Mouse (Mus musculus): ENCODE measurements around the gene Galnt10. TPM values are rescaled to one million over a fixed set of nuclear protein-coding genes. Genes with fewer than 3 reads are reported as not detected.
A peak's percentile ranks its signal among the peaks of the same experiment; 100 is the strongest.
"Not testable (repeated sequence)": the region's sequence is repeated elsewhere in the genome, so short reads cannot be mapped to it uniquely, and the experiment has no call there.

Galnt10 gene
- polyA plus RNA-seq, 1 experiment from 2014 or later, result 18.4 TPM

- Histone ChIP-seq H3K4me1 (no peaks in the 10 kb centered on the region), H3K4me2 (replicated peaks) (no peak overlapping the region), H3K27me3 (replicated peaks) (no peaks in the 10 kb centered on the region), H3K4me3 (no peak overlapping the region), H3K27ac (no peak overlapping the region), H3K9ac (no peak overlapping the region), H3K9me3 (no peaks in the 10 kb centered on the region), H3K36me3 (peaks cover 57% of the 10 kb centered on the region)
- ATAC-seq (ENCODE audit: low FRiP score, low read depth), result no peak
- 95% methylated on average over 17 of the region's 17 CpGs for WGBS
Observed at GRCm38 (mm10) chr11:57809017-57809731, 163.9 kb downstream of the Galnt10 start.

- no peak overlapping the region for H3K27ac ChIP-seq
- no peaks in the 10 kb centered on the region for H3K9me3 ChIP-seq
- 96% methylated on average over 8 of the region's 8 CpGs for WGBS
- no peaks in the 10 kb centered on the region for H3K4me1 ChIP-seq
- H3K9ac ChIP-seq, result no peak overlapping the region
- no peak overlapping the region for H3K4me2 ChIP-seq (replicated peaks)
- no peaks in the 10 kb centered on the region for H3K27me3 ChIP-seq (replicated peaks)
- no peak for ATAC-seq (ENCODE audit: low FRiP score, low read depth)
- H3K4me3 ChIP-seq, result no peak overlapping the region
- peaks cover 57% of the 10 kb centered on the region for H3K36me3 ChIP-seq
Observed at GRCm38 (mm10) chr11:57809732-57810098, 164.5 kb downstream of the Galnt10 start.

GRCm38 (mm10) chr11:57811006-57811405 lies 165.8 kb downstream of the Galnt10 start:
- no peak for ATAC-seq (ENCODE audit: low FRiP score, low read depth)
- Histone ChIP-seq H3K27me3 (replicated peaks) (no peaks in the 10 kb centered on the region), H3K4me1 (no peaks in the 10 kb centered on the region), H3K9me3 (no peaks in the 10 kb centered on the region), H3K27ac (no peak overlapping the region), H3K4me2 (replicated peaks) (no peak overlapping the region), H3K36me3 (peaks cover 57% of the 10 kb centered on the region), H3K9ac (no peak overlapping the region), H3K4me3 (no peak overlapping the region)
- WGBS, result 90% methylated on average over 7 of the region's 7 CpGs

DNA sequence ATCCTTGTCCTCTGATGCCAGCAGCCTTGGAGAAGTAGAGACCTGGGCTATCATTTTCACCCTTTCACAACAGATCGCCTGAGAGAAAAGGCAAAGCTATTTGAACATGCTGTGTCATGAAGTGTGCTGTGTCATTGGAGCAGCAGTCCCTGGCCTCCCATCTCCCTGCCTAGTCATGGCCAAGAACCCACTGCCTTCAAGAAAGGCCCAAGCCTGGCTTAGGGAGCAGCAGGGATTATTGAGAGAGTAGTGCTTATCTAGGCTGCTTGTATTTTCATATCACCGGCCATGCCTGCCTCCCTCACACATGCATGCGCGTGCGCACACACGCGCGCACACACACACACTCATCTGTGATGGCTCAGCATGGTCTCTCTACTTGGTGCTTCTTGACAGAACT lies 167.0 kb downstream of the Galnt10 start:
- H3K27ac ChIP-seq, result no peak overlapping the region
- no peak overlapping the region for H3K4me2 ChIP-seq (replicated peaks)
- no peak for ATAC-seq (ENCODE audit: low FRiP score, low read depth)
- H3K27me3 ChIP-seq (replicated peaks), result no peaks in the 10 kb centered on the region
- 97% methylated on average over 8 of the region's 8 CpGs for WGBS
- no peak overlapping the region for H3K4me3 ChIP-seq
- no peak overlapping the region for H3K9ac ChIP-seq
- H3K4me1 ChIP-seq, result no peaks in the 10 kb centered on the region
- H3K9me3 ChIP-seq, result no peaks in the 10 kb centered on the region
- H3K36me3 ChIP-seq, result peaks cover 54% of the 10 kb centered on the region

DNA sequence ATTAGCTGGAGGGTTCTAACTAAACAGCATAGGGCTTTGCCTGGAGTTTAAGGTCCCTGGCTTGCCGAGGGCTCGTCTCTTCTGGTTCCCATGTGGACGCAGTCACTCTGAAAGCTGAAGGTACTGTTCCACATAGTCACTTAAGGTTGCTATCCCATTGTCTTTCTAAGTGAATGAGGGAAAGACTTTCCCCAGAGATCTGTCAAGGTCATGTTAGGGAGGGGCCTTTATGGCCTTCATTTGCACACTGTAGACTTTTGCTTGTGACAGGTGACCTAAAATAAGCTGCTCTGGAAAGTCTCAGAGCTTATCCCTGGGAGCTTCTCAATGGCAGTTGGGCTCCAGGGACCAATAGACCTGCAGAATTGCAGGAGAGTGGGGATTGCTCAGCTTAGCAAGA lies 168.4 kb downstream of the Galnt10 start:
- WGBS, result 96% methylated on average over 3 of the region's 3 CpGs
- no peak overlapping the region for H3K9ac ChIP-seq
- no peak overlapping the region for H3K4me2 ChIP-seq (replicated peaks)
- H3K27me3 ChIP-seq (replicated peaks), result no peaks in the 10 kb centered on the region
- no peaks in the 10 kb centered on the region for H3K4me1 ChIP-seq
- no peak for ATAC-seq (ENCODE audit: low FRiP score, low read depth)
- H3K27ac ChIP-seq, result no peak overlapping the region
- H3K9me3 ChIP-seq, result no peaks in the 10 kb centered on the region
- peaks cover 41% of the 10 kb centered on the region for H3K36me3 ChIP-seq
- H3K4me3 ChIP-seq, result no peak overlapping the region

GRCm38 (mm10) chr11:57818189-57818588 lies 172.9 kb downstream of the Galnt10 start:
- H3K27me3 ChIP-seq (replicated peaks), result no peaks in the 10 kb centered on the region
- H3K4me2 ChIP-seq (replicated peaks), result no peak overlapping the region
- 89% methylated on average over 4 of the region's 4 CpGs for WGBS
- H3K4me1 ChIP-seq, result no peaks in the 10 kb centered on the region
- no peaks in the 10 kb centered on the region for H3K9me3 ChIP-seq
- H3K4me3 ChIP-seq, result no peak overlapping the region
- no peak overlapping the region for H3K27ac ChIP-seq
- H3K36me3 ChIP-seq, result 0 out of 2 replicates have a peak, but pooled peaks cover 4% of the 10 kb centered on the region
- H3K9ac ChIP-seq, result no peak overlapping the region
- ATAC-seq (ENCODE audit: low FRiP score, low read depth), result no peak

DNA sequence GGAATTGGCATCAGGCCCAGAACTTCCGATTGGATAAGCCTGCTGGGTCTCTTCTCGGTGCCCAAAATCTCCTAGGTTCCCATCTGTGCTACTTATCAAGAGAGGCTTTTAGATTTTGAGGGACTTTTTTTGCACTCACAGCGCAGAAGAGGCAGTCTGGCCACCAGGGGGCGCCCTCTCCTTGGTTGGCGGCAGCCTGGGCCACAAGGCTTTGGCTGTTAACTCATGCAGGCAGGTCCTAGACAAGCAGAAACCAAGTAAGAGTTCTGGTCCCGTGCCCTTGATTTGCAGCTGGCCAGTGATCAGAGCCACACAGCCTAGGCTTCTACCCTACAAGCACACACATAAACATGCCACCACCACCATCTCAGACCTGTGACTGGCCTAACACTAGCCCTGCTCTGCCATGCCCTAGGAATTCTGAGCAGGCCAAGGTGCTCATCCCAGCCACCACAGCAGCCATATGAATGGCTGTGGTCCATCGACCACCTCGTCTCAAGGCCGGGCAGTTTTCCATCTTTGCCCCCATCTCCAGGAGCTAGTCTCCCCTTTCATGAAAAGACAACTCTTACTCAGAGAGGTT lies 174.8 kb downstream of the Galnt10 start:
- ATAC-seq (ENCODE audit: low FRiP score, low read depth), result no peak
- 27% methylated on average over 9 of the region's 9 CpGs for WGBS

DNA sequence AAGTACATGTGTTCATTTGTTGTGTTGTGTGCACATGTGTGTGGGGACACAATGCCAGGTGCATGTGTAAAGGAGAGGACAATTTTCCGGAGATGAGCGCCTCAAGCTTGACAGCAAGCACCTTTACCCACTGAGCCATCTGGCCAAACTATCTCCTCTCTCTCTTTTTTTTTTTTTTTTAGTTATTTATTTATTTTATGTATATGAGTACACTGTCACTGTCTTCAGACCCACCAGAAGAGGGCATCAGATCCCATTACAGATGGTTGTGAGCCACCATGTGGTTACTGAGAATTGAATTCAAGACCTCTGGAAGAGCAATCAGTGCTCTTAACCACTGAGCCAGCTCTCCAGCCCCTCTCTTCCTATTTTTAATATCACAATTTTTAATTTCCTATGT lies 177.9 kb downstream of the Galnt10 start:
- not testable (repeated sequence) for H3K9me3 ChIP-seq; H3K4me1 ChIP-seq; H3K9ac ChIP-seq; ATAC-seq (ENCODE audit: low FRiP score, low read depth); H3K4me3 ChIP-seq; H3K36me3 ChIP-seq; H3K27ac ChIP-seq; H3K4me2 ChIP-seq (replicated peaks)
- peaks cover 32% of the 10 kb centered on the region for H3K27me3 ChIP-seq (replicated peaks)
- WGBS, result 97% methylated on average over 2 of the region's 2 CpGs

More for the DNA sequence above, 174.8 kb downstream of the Galnt10 start:
- no peaks in the 10 kb centered on the region for H3K9me3 ChIP-seq
- no peak overlapping the region for H3K9ac ChIP-seq
- H3K4me3 ChIP-seq, result no peak overlapping the region
- no peak overlapping the region for H3K27ac ChIP-seq
- no peaks in the 10 kb centered on the region for H3K36me3 ChIP-seq
- no peak overlapping the region for H3K4me2 ChIP-seq (replicated peaks)
- H3K27me3 ChIP-seq (replicated peaks), result peaks cover 5% of the 10 kb centered on the region
- no peaks in the 10 kb centered on the region for H3K4me1 ChIP-seq

DNA sequence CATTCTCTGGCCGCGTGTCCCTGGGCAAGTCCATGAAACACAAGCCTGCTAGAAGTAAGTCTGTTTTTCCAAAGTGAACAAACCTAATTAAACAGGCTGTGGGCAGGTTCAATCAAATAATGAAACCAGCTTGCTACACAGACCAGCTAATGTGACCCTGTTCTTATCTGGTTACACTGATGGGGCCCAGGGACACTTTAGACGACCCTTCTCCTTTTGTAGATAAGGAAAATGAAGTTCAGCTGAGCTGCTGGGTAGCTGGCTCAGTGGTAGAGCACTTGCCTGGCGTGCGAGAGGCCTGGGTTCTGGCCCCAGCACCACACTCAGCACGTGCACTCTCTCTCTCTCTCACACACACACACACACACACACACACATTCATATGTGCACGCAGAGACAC lies 178.5 kb downstream of the Galnt10 start:
- no peak overlapping the region for H3K9ac ChIP-seq
- H3K9me3 ChIP-seq, result no peaks in the 10 kb centered on the region
- H3K27ac ChIP-seq, result no peak overlapping the region
- WGBS, result 73% methylated on average over 7 of the region's 7 CpGs
- H3K4me1 ChIP-seq, result peaks cover 7% of the 10 kb centered on the region; the same call in 1 of the 2 replicates
- no peak overlapping the region for H3K4me3 ChIP-seq
- H3K4me2 ChIP-seq (replicated peaks), result no peak overlapping the region
- ATAC-seq (ENCODE audit: low FRiP score, low read depth), result no peak
- no peaks in the 10 kb centered on the region for H3K36me3 ChIP-seq
- peaks cover 38% of the 10 kb centered on the region for H3K27me3 ChIP-seq (replicated peaks)

DNA sequence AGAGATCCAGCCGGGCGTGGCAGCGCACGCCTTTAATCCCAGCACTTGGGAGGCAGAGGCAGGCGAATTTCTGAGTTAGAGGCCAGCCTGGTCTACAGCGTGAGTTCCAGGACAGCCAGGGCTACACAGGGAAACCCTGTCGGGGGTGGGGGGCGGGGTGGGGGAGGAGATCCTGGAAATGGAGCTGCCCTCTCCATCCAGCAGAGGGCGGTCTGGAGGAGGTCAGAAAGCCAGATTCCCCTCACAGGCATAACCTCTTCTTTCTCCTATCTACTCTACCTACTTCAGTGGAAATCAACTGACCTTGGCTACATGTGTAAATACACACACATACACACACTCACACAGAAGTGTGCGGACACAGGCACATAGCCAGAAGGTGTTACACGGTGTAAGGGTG lies 180.0 kb downstream of the Galnt10 start:
- peaks cover 53% of the 10 kb centered on the region for H3K27me3 ChIP-seq (replicated peaks)
- 40% methylated on average over 11 of the region's 11 CpGs for WGBS
- not testable (repeated sequence) for H3K36me3 ChIP-seq; H3K4me1 ChIP-seq; ATAC-seq (ENCODE audit: low FRiP score, low read depth); H3K27ac ChIP-seq; H3K9me3 ChIP-seq; H3K9ac ChIP-seq; H3K4me3 ChIP-seq; H3K4me2 ChIP-seq (replicated peaks)

DNA sequence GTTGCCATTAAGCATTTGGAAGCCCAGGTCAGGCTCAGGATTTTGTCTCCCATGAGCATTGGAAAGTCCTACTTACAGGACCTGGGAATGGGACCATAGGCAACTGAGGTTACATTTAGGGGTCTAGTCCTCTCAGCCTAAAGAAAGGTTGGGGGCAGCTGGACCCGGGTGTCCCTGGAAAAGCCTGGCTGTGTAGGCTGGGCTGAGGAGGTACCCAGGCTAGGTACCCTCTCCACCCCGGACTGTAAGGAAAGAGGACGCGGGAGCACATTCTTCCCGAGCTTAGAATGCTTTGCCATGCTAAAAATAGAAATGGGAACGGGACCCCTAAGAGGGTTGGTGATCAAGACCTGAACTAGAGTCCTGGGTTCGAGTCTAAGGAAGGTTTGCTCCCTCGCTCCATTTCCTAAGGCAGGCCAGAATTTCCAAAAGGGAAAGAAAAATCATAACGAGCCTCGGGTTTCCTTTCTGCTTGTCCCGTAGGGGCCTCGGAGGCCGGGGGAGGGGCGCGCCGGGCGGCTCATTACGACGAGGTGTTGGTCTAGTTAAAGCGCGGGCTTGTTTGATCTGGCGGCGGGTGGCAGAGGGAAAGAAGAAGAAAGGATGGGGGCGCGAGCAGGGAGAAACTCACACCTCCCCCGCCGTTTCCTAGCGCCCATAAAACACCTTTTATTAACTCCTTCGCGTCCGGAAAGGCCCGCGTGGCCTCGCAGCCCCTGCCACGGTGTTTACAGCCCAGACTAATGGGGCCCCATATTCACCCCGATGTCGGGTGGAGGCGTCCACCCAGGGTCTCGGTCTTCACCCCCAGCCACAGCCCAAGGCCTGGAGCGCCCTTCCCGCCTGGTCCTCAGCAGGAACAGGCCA lies 182.0 kb downstream of the Galnt10 start:
- Histone ChIP-seq H3K4me1 (peaks cover 9% of the 10 kb centered on the region; the same call in 1 of the 2 replicates), H3K4me2 (replicated peaks) (peak overlapping the region; percentile 51), H3K27me3 (replicated peaks) (peaks cover 73% of the 10 kb centered on the region), H3K36me3 (no peaks in the 10 kb centered on the region), H3K9me3 (no peaks in the 10 kb centered on the region), H3K27ac (no peak overlapping the region), H3K9ac (0 out of 2 replicates have a peak overlapping the region, but pooled peaks have one; percentile 26), H3K4me3 (peak overlapping the region; percentile 22)
- no peak for ATAC-seq (ENCODE audit: low FRiP score, low read depth)
- under 1% methylated on average over 41 of the region's 41 CpGs for WGBS

DNA sequence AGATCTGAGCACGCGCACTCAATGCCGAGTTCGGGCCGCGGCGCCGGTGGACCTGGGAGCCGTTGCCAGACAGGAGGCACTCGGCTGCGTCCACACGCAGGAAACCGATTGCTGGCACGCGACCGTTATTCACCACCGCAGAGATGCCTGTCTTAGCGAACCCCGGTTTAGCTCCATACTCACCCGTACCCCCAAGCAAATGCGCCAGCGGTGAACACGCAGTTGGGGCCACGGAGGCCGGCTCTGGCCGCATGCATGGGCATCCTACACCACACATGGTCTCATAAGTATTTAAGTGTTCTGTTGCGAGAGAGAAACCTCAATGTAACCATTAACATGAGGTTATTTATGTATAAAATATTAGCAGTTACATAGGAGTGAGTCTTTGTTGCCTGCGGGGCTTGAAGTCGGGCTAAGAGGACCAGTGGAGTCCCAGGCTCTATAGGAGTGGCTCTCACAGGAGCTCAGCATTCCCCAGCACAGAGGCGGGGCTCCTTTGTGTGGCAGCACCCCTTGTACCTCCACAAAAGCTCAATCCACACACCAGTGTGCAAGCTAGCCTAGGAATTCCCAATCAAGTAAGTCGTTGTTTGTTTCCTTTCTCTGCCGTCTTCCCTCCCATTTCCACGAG lies 182.8 kb downstream of the Galnt10 start:
- H3K27ac ChIP-seq, result no peak overlapping the region
- no peaks in the 10 kb centered on the region for H3K36me3 ChIP-seq
- peaks cover 9% of the 10 kb centered on the region; the same call in 1 of the 2 replicates for H3K4me1 ChIP-seq
- no peaks in the 10 kb centered on the region for H3K9me3 ChIP-seq
- ATAC-seq (ENCODE audit: low FRiP score, low read depth), result no peak
- WGBS, result under 1% methylated on average over 33 of the region's 33 CpGs
- 0 out of 2 replicates have a peak overlapping the region, but pooled peaks have one; percentile 26 for H3K9ac ChIP-seq
- H3K27me3 ChIP-seq (replicated peaks), result peaks cover 81% of the 10 kb centered on the region
- peak overlapping the region; percentile 51 for H3K4me2 ChIP-seq (replicated peaks)
- peak overlapping the region; percentile 22 for H3K4me3 ChIP-seq

Measured in neural tube, embryonic 12.5 days (tissue).